Mouse (Mus musculus): ENCODE measurements at regions not wholly inside any gene's neighbourhood (a gene's known extent, or its start where the extent isn't known, plus 50 kb on each side); places are given as distances from the start of the nearest gene placed in this dataset.

GRCm38 (mm10) chr14:28626951-28627350, 122.4 kb downstream of the Wnt5a start:
- DNase-seq (ENCODE audit: low spot score) = no peak

GRCm38 (mm10) chr14:28635175-28635574, 130.6 kb downstream of the Wnt5a start:
- no peak for DNase-seq (ENCODE audit: low spot score)

DNA sequence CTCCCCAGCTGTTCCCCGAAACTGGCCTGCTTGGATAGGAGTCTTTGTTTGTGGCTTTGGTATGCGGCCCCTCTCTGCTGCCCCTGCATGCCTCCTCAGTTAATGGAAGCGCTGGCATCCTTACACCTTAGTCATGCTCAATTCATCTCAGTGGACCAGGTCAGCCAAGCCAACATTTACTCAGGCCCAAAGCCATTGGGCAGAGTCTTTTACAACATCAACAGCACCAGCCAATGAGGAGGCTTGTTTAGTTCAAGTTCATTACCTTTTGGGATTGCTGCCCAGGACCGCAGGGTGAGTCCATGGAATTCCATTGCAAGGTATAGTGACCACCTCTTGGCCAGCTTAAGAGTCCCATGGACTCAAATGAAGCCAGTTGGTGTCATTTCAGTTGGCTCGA, 134.5 kb downstream of the Wnt5a start:
- DNase-seq (ENCODE audit: low spot score) = no peak

DNA sequence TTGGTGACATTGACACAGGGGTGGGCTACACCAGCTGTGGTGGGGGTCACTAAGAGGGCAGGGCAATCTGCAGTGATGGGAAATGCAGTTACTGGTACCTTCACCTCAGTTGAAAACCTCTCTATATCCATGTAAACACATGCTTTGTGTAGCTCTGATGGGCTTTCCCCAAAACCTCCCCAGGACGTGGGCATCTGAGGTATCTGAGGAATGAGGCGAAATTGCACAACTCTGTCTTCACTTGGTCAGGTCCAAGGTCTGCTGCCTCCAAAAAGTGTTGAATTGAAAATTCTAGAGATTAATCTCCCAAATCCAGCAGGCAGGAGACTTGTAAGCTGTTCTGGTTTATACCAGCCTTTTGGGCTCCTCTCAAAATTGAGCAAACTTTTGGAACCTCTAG, 141.3 kb downstream of the Wnt5a start:
- DNase-seq (ENCODE audit: low spot score) = no peak

DNA sequence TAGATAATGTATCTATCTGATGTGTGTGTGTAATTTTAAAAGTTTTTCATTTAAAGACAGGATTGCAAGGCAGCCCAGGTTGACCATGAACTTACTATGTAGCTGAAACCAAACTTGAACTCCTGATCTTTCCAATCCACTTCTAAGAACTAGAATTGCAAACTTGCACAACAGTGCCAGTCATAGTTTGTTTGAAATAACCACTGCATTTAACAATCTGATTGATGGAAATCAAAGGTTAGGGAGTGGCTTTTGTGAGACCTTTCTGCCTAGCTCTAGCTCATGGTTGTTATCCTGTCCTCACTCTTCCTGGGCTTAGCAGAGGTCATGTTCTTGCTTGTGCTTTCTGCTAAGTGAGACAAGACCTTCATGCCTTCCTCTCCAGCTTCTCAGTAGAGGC, 144.9 kb downstream of the Wnt5a start:
- no peak for DNase-seq (ENCODE audit: low spot score)

DNA sequence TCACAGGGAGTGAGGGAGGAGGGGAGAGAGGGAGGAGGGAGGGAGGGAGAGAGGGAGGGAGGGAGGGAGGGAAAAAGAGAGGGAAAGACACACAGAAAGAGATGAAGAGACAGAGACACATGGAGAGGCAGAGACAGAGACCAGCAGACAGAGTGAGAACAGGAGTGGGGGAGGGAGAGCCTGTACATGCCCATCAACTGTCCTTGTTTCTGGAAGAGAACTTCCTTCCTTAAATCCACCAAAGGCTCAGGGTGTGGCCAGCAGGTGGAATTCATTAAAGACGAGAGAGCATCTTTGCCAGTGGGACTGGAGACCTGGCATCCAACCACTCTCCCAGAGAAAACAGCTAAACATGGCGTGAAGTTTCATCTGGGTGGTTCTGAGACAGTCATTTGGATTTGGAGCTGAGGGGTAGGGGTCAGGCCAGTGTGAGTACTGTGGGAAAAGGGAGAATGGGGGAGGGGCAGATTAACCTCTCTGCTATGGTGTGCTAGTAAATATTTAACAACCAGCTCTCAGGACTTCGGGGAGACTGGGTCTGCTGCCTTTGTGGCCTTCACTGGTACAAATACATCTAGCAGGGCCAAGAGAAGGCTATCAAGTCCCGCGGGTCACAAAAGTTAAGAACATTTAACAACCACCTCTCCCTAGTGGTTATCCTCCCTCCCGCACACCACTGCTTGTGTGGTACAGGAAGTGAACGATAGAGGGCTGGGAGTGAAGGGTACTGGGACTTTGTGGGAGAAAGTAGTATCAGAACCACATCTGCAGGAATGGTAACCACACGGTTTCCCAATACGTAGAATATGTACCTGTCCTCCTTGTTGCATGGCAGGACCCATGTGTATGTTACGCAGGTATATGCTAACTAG, 148.7 kb downstream of the Wnt5a start:
- DNase-seq (ENCODE audit: low spot score) = no peak

DNA sequence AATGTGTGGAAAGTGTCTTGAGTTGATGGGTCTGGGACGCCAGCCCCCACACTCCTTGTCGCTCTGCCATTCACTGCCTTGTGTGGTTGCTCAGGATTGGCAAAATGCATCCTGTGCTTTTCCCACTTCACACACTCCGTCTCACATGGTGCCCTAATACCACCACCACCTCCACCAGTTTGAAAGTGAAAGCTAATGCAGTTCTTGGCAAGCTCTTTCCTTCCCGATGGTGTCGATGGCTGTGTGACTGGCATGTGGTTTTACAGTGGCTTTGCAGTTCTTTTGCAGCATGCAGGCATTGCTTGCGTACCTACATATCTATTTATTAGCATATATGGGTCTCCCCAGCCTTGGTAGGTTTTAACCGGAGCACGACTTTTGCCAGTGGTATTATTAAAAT, 152.7 kb downstream of the Wnt5a start:
- DNase-seq (ENCODE audit: low spot score) = no peak

- DNase-seq (ENCODE audit: low spot score) = no peak
Observed at GRCm38 (mm10) chr14:28660872-28661588, 156.5 kb downstream of the Wnt5a start.

GRCm38 (mm10) chr14:28663316-28663715, 158.8 kb downstream of the Wnt5a start:
- DNase-seq (ENCODE audit: low spot score) = no peak

DNA sequence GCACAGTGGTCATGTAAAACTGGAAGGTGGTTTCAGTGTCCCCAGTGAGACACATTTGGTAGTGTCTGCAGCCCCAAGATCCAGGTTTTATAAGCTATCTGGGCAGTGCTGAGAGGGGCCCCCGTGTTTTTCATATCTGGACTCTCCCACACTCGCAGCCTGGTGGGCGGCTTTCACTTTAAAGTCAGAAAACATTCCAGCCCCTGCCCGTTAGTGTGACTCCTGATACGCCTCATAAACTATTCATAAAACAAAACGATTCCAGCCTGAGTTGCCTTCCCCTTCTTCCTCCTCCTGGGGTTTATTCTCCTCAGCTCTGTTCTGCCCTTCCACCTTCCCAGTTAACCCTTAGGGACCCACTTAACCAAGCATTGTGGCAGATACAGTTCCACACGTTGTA, 159.6 kb downstream of the Wnt5a start:
- DNase-seq (ENCODE audit: low spot score) = no peak

GRCm38 (mm10) chr14:28675476-28675875, 170.9 kb downstream of the Wnt5a start:
- DNase-seq (ENCODE audit: low spot score) = peak; percentile 6

DNA sequence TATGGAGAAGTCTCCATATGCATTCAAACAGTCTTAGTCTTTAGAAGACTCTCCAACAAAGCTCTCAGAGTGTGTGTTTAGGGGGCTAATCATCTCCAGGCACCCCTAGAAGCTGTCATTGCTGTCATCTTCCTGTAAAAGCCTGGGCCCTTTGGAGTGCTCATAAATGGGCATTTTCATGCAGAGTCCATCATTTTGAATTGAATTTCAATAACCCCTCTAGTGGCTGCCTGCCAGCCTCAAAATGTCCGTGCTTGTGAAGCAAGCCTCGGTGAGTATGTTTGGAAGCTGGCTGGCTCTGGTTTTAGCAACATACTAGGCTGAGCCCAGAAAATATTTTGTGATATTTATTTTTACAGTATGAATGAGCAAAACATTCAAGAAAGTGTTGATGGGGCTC, 195.2 kb downstream of the Wnt5a start:
- DNase-seq (ENCODE audit: low spot score) = no peak

GRCm38 (mm10) chr14:28704729-28705128, 200.2 kb downstream of the Wnt5a start:
- no peak for DNase-seq (ENCODE audit: low spot score)

GRCm38 (mm10) chr14:28714598-28714997, 210.0 kb downstream of the Wnt5a start:
- DNase-seq (ENCODE audit: low spot score) = no peak

- DNase-seq (ENCODE audit: low spot score) = no peak
Observed at GRCm38 (mm10) chr14:28720545-28720944, 216.0 kb downstream of the Wnt5a start.

DNA sequence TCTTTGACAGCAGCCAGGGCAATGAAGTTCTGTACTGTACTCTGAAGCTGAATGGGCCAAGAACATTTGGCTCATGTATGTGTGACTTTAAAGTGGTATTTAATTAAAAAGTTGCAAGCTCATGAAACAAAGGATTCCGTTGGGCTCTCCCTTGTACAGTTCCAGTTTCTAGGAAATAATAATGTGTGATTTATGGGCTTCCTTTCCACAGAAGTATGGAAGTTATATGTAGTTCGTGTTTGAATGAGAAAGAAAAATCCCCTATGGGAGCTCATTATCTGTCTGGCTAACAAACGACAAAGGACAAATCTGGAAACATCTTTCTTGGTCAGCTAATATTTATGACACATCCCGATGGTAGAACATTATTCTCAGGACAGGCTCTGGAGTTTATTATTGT, 221.1 kb downstream of the Wnt5a start:
- DNase-seq (ENCODE audit: low spot score) = no peak

- DNase-seq (ENCODE audit: low spot score) = no peak
Observed at GRCm38 (mm10) chr14:28733496-28733895, 228.9 kb downstream of the Wnt5a start.

DNA sequence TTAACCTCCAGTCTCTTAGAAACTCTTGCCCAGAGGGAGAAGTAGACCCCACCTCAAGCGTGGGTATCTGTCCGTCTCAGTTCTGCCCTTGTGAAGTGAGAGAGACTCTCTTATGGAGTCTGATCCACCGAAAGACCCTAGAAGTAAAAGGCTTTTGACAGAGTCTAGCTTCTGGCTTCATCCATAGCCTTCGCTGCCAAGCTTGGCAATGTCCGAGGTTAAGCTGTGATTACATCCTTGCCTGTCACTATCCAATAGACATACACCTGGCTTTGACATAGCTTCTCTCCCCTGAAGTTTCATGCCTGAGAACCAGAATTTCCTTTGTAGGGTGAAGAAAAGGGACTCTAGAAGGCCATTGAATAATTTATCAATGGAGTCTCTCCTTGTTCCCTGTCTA, 230.9 kb downstream of the Wnt5a start:
- DNase-seq (ENCODE audit: low spot score) = no peak

DNA sequence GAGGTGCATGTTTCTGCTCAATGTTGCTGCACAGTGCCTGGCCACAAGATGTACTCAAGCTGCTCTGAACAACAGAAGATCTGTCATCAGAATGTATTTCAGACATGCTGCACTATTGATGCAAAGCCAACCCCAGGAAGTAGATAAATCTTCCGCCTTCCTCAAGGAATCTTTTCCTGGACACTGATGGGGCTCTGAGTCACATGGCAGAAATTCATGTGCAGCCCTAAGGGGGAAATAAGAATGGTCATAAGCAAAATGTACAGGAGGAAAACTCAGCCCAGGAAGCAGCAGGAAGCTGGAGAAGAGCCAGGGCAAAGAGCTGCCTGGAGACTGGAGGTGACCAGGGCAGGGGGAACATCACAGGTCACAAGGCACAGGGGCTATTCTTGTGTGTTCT, 235.5 kb downstream of the Wnt5a start:
- no peak for DNase-seq (ENCODE audit: low spot score)

GRCm38 (mm10) chr14:28741418-28741817, 236.9 kb downstream of the Wnt5a start:
- no peak for DNase-seq (ENCODE audit: low spot score)

GRCm38 (mm10) chr14:28743673-28744072, 239.1 kb downstream of the Wnt5a start:
- no peak for DNase-seq (ENCODE audit: low spot score)

- DNase-seq (ENCODE audit: low spot score) = peak; percentile 13
Observed at GRCm38 (mm10) chr14:28750301-28750700, 245.8 kb downstream of the Wnt5a start.

GRCm38 (mm10) chr14:28765201-28765600, 252.8 kb upstream of the Lrtm1 start:
- DNase-seq (ENCODE audit: low spot score) = no peak
